Mouse (Mus musculus) limb, embryonic 13.5 days (tissue): ENCODE data around the gene Actl11. TPM values are rescaled to one million over a fixed set of nuclear protein-coding genes. Genes with fewer than 3 reads are reported as not detected.
A peak's percentile ranks its signal among the peaks of the same experiment; 100 is the strongest.

ENCODE experiments used
- ATAC-seq: fragments of 200-750 bp; cut with Nextera tagmentation; 2 replicates; pipeline ENCODE4 v1.8.0; 2017; ENCODE audit warnings: low read depth, moderate number of reproducible peaks, moderate TSS enrichment; ENCODE audit not compliant: low FRiP score
- H3K27ac ChIP-seq: fragments of 300-500 bp; sonication (generic); 2 replicates; pipeline ENCODE4 v1.5.1; 2015; ENCODE audit warnings: inconsistent platforms, mild to moderate bottlenecking, moderate library complexity
- H3K27me3 ChIP-seq: fragments of 300-500 bp; sonication (generic); 2 replicates; pipeline ENCODE4 v1.6.1; 2015; ENCODE audit warnings: mild to moderate bottlenecking, inconsistent platforms
- H3K36me3 ChIP-seq: fragments of 300-500 bp; sonication (generic); 2 replicates; pipeline ENCODE4 v1.6.1; 2015; ENCODE audit warnings: inconsistent platforms, mild to moderate bottlenecking, moderate library complexity
- H3K4me1 ChIP-seq: fragments of 300-500 bp; sonication (generic); 2 replicates; pipeline ENCODE4 v1.6.1; 2015; ENCODE audit warnings: inconsistent platforms
- H3K4me2 ChIP-seq: fragments of 300-500 bp; sonication (generic); replicated peaks from 2 replicates; pipeline ENCODE4 v1.6.1; 2015; ENCODE audit warnings: inconsistent platforms, mild to moderate bottlenecking, moderate library complexity
- H3K4me3 ChIP-seq: fragments of 300-500 bp; sonication (generic); 2 replicates; pipeline ENCODE4 v1.5.1; 2015; ENCODE audit warnings: moderate library complexity, mild to moderate bottlenecking, inconsistent platforms
- H3K9ac ChIP-seq: fragments of 300-500 bp; sonication (generic); 2 replicates; pipeline ENCODE4 v1.6.1; 2015; ENCODE audit warnings: mild to moderate bottlenecking, inconsistent platforms
- H3K9me3 ChIP-seq: fragments of 300-500 bp; sonication (generic); 2 replicates; pipeline ENCODE4 v1.6.1; 2016; ENCODE audit warnings: inconsistent platforms
- whole genome bisulfite sequencing: fragments of 180-500 bp; shearing (Covaris S2); methylation state at CpG from one replicate; pipeline ENCODE4 v1.1.7; 2015; 5-methylcytosine and 5-hydroxymethylcytosine counted together
- polyA plus RNA-seq: library from polyadenylated mRNA; unstranded; fragments of >200 nt; fragmentation: Nextera tagmentation; extraction: Ambion mirVana; gene quantifications from 2 replicates; pipeline ENCODE4 v1.2.1, GENCODE M21; 2015

Actl11 gene
- polyA plus RNA-seq, 1 experiment from 2014 or later = not detected

DNA sequence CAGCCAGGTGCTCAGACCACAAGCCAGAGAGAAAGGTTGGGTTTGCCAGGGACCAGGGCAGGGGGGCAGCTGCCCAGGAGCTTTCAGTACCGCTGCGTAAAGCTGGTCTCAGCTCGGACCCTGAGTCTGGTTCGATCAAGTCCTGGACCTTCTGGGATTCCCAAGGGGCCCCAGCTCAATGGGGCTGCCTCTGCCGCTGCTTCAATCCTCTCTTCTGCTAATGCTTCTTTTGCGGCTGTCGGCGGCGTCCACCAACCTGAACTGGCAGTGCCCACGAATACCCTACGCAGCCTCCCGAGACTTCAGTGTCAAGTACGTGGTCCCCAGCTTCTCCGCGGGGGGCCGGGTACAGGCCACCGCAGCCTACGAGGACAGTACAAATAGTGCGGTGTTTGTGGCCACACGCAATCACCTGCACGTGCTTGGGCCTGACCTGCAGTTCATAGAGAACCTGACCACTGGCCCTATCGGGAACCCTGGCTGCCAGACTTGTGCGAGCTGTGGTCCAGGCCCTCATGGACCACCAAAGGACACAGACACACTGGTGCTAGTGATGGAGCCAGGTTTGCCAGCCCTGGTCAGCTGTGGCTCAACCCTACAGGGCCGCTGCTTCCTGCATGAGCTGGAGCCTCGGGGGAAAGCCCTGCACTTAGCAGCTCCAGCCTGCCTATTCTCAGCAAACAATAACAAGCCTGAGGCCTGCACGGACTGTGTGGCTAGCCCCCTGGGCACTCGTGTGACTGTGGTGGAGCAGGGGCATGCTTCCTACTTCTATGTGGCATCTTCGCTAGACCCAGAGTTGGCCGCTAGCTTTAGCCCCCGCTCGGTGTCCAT is 21.1 kb upstream of the Actl11 start:
- Histone ChIP-seq H3K27me3 (peaks cover 9% of the 10 kb centered on the region), H3K9ac (peak overlapping the region; percentile 70), H3K36me3 (0 out of 2 replicates have a peak, but pooled peaks cover 2% of the 10 kb centered on the region), H3K4me3 (peak overlapping the region; percentile 46), H3K27ac (peak overlapping the region; percentile 28; the same call in 1 of the 2 replicates), H3K9me3 (no peaks in the 10 kb centered on the region), H3K4me1 (peaks cover 43% of the 10 kb centered on the region), H3K4me2 (peak overlapping the region; percentile 82)
- 47% methylated on average over 31 of the region's 31 CpGs for WGBS
- no peak for ATAC-seq

DNA sequence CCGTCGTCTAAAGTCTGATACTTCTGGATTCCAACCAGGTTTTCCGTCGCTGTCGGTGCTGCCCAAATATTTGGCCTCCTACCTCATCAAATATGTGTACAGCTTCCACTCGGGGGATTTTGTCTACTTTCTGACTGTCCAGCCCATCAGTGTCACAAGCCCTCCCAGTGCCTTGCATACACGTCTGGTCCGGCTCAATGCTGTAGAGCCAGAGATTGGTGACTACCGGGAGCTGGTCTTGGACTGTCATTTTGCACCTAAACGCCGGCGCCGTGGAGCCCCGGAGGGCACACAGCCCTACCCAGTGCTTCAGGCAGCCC is 20.5 kb upstream of the Actl11 start:
- peak overlapping the region; percentile 82 for H3K4me2 ChIP-seq
- 0 out of 2 replicates have a peak overlapping the region, but pooled peaks have one; percentile 25 for H3K9ac ChIP-seq
- H3K9me3 ChIP-seq = no peaks in the 10 kb centered on the region
- H3K4me1 ChIP-seq = peaks cover 43% of the 10 kb centered on the region
- peaks cover 9% of the 10 kb centered on the region for H3K27me3 ChIP-seq
- H3K36me3 ChIP-seq = 0 out of 2 replicates have a peak, but pooled peaks cover 3% of the 10 kb centered on the region
- no peak for ATAC-seq
- peak overlapping the region; percentile 46 for H3K4me3 ChIP-seq
- no peak overlapping the region for H3K27ac ChIP-seq
- WGBS = 83% methylated on average over 14 of the region's 14 CpGs

DNA sequence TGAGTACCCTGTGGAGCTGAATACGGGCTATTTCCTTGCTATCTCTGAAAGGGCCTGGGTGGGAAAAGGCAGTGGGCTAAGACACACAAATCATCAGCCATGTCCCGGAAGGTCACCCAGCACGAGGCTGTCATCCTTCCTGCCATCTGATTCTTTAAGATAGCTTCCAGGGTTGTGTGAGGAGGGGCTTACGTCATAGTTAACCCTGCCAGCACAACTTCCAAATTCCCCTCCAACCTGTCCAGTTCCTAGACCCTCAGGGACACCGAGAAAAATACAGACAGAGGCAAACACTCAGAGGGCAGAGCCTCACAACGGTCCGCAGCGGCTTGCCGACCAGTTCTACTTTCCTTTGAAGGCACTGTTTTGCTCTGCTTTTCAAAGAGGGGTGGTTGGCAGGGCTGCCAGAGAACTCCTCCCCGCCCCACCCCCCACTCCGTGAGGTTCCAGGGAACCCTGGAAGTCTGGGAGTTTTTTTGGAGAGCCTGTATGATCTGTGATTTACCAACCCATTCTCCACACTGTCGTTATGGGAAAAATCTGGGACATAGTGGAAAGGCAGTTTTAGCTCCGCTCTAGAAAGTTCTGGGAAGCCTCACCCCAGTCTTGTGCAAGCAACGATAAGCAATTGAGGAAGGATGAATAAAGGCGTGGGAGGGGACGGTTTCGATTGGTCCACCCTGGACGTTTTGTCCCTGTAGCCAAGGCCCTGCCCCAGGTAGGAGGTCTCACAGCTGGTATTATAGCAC is 19.7 kb upstream of the Actl11 start:
- peak overlapping the region; percentile 45 for H3K9ac ChIP-seq
- H3K27ac ChIP-seq = no peak overlapping the region
- H3K36me3 ChIP-seq = 0 out of 2 replicates have a peak, but pooled peaks cover 5% of the 10 kb centered on the region
- ATAC-seq = no peak
- H3K27me3 ChIP-seq = peaks cover 9% of the 10 kb centered on the region
- H3K4me2 ChIP-seq = peak overlapping the region; percentile 82
- H3K4me1 ChIP-seq = peaks cover 43% of the 10 kb centered on the region
- no peaks in the 10 kb centered on the region for H3K9me3 ChIP-seq
- peak overlapping the region; percentile 46 for H3K4me3 ChIP-seq
- 35% methylated on average over 18 of the region's 18 CpGs for WGBS

DNA sequence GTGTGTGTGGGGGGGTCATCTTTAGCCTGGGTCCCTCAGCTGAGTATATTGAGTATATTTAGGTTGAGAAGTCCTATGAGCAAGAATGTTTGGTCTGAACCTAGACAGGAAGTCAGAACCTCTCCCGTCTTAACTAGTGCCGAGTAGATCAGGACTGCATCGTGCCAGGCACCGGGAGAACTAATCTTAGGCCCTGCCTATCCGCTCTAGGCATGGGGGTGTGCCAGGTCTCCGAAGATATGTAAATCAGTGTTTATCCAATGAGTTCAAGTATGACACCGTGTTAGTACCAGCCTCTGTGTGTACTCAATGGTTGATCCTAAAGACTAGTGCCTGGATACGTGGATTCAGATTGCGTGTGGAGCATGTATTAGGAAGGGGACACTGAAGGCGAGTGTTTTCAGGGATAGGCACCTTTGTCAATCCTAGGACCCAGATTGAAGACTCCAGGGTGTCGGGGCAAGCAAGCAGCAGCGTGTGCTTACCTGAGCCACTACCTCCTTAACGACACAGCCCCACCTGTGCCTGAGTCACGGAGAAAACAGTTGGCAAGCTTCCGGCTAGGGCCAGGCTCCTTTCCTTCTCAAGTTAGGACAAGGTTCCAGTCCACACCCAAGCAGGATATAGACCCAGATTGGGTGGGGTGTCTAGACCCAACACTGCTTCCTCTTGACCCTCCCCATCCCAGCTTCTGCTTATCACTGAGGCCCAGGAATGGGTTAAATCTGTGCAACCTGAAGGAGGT is 18.1 kb upstream of the Actl11 start:
- Histone ChIP-seq H3K4me2 (no peak overlapping the region), H3K9ac (no peak overlapping the region), H3K27ac (no peak overlapping the region), H3K36me3 (peaks cover 5% of the 10 kb centered on the region; the same call in 1 of the 2 replicates), H3K4me1 (peaks cover 40% of the 10 kb centered on the region), H3K27me3 (peaks cover 9% of the 10 kb centered on the region), H3K9me3 (no peaks in the 10 kb centered on the region), H3K4me3 (no peak overlapping the region)
- ATAC-seq = no peak
- 87% methylated on average over 15 of the region's 15 CpGs for WGBS

DNA sequence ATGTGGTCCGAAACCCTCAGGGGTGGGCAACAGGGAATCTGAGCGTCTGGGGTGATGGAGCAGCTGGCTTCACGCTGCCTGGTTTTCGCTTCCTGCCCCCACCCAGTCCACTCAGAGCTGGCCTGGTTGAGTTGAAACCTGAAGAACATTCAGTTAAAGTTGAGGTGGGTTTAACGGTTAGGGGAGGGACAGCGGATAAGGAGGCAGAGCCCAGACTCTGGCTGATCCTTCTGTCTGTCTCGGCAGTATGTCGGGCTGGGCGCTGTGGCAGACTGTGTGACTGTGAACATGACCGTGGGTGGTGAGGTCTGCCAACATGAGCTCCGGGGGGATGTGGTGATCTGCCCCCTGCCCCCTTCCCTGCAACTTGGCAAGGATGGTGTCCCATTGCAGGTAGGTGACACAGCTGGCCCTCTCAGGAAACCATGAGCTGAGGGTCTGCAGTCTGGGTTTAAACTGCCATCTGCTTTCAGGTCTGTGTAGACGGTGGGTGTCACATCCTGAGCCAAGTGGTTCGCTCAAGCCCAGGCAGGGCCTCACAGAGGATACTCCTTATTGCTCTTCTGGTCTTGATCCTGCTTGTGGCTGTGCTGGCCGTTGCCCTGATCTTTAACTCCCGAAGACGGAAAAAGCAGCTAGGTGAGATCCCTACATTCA is 13.4 kb upstream of the Actl11 start:
- Histone ChIP-seq H3K4me1 (peaks cover 11% of the 10 kb centered on the region), H3K4me3 (no peak overlapping the region), H3K9me3 (no peaks in the 10 kb centered on the region), H3K4me2 (no peak overlapping the region), H3K27ac (no peak overlapping the region), H3K36me3 (peaks cover 5% of the 10 kb centered on the region; the same call in 1 of the 2 replicates), H3K9ac (0 out of 2 replicates have a peak overlapping the region, but pooled peaks have one; percentile 14), H3K27me3 (no peaks in the 10 kb centered on the region)
- WGBS = 62% methylated on average over 16 of the region's 16 CpGs
- no peak for ATAC-seq

DNA sequence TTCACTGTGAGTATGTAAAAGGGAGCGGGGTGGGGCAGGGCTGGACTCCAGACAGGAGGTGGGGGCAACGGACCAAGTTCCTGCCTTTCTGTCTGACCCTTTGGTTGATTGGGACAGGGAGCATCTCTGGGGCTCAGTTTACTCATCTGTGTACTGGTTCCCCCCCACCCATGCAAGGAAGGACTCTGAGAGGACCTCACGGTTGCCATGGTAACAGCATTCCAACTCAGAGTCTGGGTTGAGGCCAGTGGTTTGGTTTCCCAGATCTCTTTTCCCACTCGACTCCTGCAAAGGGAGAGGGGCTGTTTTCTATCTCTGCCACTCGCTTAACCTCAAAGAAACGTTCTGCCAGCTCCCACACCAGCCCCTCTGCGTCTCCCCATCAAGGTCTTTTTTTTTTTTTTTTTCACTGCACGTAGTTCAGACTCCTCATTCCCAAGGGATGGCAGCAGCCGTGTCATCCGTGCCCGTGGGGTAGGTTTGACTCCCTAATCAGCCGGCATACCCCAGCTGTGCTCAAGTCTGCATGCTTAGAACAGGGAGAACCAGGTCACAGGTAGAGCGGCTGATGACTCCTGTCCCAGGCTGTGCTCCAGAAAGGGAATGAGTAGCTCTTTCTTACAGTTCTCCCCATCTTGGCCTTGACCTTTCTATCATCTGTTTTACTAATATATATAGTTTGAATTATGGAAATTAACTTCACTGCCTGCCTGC is 10.2 kb upstream of the Actl11 start:
- WGBS = 30% methylated on average over 13 of the region's 13 CpGs
- Histone ChIP-seq H3K4me3 (no peak overlapping the region), H3K4me2 (no peak overlapping the region), H3K36me3 (peaks cover under 1% of the 10 kb centered on the region; the same call in 1 of the 2 replicates), H3K27me3 (no peaks in the 10 kb centered on the region), H3K9ac (0 out of 2 replicates have a peak overlapping the region, but pooled peaks have one; percentile 4), H3K4me1 (peaks cover 11% of the 10 kb centered on the region), H3K9me3 (no peaks in the 10 kb centered on the region), H3K27ac (no peak overlapping the region)
- peak; percentile 30; the same call in 1 of the 2 replicates for ATAC-seq

DNA sequence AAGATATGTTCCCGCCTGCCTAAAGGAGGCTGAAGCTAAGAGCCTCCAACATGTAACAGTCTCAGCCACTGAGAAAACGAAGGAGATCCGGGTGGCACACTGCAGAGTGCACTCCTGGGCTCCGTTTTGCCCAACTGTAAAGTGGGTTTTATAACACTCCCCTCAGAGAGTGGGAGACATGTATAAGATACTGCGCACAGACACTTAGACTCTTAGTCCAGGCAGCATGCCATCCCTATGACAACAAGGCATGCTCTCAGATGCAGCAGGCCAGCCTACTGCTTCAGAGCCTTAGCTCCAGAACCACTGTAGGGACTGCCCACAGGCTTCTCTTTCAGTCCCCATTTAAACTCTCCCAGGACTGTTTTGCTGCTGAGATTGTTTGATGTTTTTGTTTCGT is 9.4 kb upstream of the Actl11 start:
- no peak for ATAC-seq
- Histone ChIP-seq H3K27me3 (no peaks in the 10 kb centered on the region), H3K4me2 (no peak overlapping the region), H3K36me3 (no peaks in the 10 kb centered on the region; the same call in 1 of the 2 replicates), H3K9ac (no peak overlapping the region), H3K9me3 (no peaks in the 10 kb centered on the region), H3K27ac (no peak overlapping the region), H3K4me3 (no peak overlapping the region), H3K4me1 (peaks cover 14% of the 10 kb centered on the region)
- WGBS = 76% methylated on average over 6 of the region's 6 CpGs

DNA sequence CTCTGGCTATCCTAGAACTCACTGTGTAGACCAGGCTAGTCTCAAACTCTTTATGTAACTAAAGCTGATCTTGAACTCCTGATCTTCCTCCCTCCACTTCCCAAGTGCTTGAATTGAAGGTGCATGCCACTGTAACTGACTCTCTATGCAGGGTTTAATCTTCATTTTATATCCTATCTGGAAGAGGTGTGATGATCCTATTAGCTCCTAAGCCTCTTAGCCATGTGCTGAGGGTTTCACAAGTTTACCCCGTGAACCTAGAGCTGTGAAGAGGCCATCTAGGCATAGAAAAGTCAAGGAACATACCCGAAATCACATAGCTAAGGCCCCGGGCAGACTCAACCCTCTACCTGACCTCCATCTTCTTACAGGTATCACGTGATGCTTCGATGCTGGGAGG is 8.8 kb upstream of the Actl11 start:
- Histone ChIP-seq H3K9me3 (no peaks in the 10 kb centered on the region), H3K4me2 (no peak overlapping the region), H3K27ac (no peak overlapping the region), H3K36me3 (no peaks in the 10 kb centered on the region; the same call in 1 of the 2 replicates), H3K4me3 (no peak overlapping the region), H3K27me3 (no peaks in the 10 kb centered on the region), H3K4me1 (peaks cover 19% of the 10 kb centered on the region), H3K9ac (no peak overlapping the region)
- ATAC-seq = no peak
- 82% methylated on average over 5 of the region's 5 CpGs for WGBS

DNA sequence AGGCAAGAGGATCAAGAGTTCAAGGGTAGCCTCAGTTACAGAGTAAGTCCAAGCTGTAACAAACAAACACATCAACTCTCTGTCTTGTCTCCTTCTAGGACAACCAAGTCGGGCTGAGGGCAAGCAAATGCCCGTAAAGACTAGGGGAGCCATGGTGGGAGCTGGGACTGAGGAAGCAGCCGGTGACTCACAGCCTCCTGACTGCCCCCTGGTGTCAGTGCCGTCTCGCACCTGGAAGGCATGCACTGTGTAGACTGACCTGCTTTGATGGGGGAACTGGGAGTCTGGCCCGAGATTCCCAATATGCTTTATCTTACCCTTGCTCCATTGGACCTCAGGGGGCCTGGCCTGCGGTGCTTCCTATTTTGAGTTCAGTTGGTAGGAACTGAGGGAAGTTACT is 5.2 kb upstream of the Actl11 start:
- H3K4me2 ChIP-seq = no peak overlapping the region
- ATAC-seq = no peak
- no peaks in the 10 kb centered on the region for H3K27me3 ChIP-seq
- H3K9me3 ChIP-seq = no peaks in the 10 kb centered on the region
- no peak overlapping the region for H3K4me3 ChIP-seq
- no peak overlapping the region for H3K27ac ChIP-seq
- H3K36me3 ChIP-seq = no peaks in the 10 kb centered on the region
- H3K4me1 ChIP-seq = peaks cover 15% of the 10 kb centered on the region
- no peak overlapping the region for H3K9ac ChIP-seq
- WGBS = 29% methylated on average over 7 of the region's 7 CpGs

DNA sequence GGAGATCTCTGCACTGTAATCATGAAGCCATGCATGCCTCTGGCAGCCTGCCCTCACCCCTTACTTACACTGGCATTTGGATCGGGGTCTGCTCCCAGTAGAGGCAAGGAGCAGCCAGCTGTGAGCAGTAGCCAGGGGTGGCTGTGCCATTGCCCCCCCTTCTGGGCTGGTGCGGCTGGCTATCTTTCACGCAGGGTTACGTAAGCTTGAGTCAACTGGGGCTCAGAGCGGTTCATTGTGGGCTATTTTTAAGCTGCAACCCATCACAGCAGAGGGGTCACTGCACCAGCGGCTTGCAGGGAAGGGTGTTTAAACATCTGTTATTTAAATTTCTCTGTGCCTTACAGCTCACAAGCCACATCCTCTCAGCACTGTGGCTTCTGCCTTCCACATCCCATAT is 4.3 kb upstream of the Actl11 start:
- H3K27ac ChIP-seq = no peak overlapping the region
- H3K27me3 ChIP-seq = no peaks in the 10 kb centered on the region
- no peak overlapping the region for H3K4me3 ChIP-seq
- H3K9me3 ChIP-seq = no peaks in the 10 kb centered on the region
- no peak overlapping the region for H3K4me2 ChIP-seq
- ATAC-seq = 0 out of 2 replicates have a peak, but pooled peaks have one; percentile 45
- WGBS = 53% methylated on average over 6 of the region's 6 CpGs
- peaks cover 12% of the 10 kb centered on the region; the same call in 1 of the 2 replicates for H3K4me1 ChIP-seq
- H3K9ac ChIP-seq = peak overlapping the region; percentile 31; the same call in 1 of the 2 replicates
- H3K36me3 ChIP-seq = no peaks in the 10 kb centered on the region

DNA sequence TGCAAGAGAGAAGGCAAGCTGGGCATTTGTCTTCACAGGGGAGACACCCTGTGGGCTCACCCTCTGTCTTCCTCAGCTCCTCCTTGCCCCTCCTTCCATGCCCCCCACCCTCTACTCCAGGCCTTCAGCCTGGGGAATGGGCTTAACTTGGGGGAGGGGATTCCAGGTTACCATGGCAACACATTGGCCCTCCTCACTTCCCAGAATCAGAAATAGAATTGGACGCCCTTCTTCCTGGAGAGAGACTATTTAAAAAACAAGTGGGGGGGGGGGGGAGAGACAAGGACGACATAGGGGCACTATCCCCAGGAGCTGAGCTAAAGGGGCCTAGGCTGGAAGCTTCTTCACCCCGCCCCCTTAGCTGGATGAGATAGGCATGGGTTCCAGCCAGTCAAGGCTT is 3.0 kb upstream of the Actl11 start:
- Histone ChIP-seq H3K9ac (no peak overlapping the region), H3K9me3 (no peaks in the 10 kb centered on the region), H3K27me3 (no peaks in the 10 kb centered on the region), H3K4me2 (no peak overlapping the region), H3K36me3 (no peaks in the 10 kb centered on the region), H3K4me1 (peaks cover 12% of the 10 kb centered on the region; the same call in 1 of the 2 replicates), H3K27ac (no peak overlapping the region), H3K4me3 (no peak overlapping the region)
- 33% methylated on average over 3 of the region's 3 CpGs for WGBS
- ATAC-seq = no peak
